Comparison of ENCODE assay signal across 21 mouse cellular contexts in genomic region chr5:134923141-134923540, GRCm38 (mm10). TPM values are rescaled to one million over a fixed set of nuclear protein-coding genes. Genes with fewer than 3 reads are reported as not detected.
"Had no signal": no experiment of that assay in that cellular context is flagged by ENCODE, and none has a peak within 500 bp of the region (broad histone marks: within the 10 kb centered on the region; RNA-seq: fewer than 3 reads in every experiment).

No protein-coding gene starts in this region.

- H3K27ac ChIP-seq: liver, embryonic 14.5 days; macrophage; midbrain, embryonic 13.5 days; midbrain, embryonic 15.5 days; neural tube, embryonic 12.5 days; stomach, embryonic 15.5 days; stomach, postnatal 0 days had no signal

- H3K4me1 ChIP-seq: midbrain, embryonic 13.5 days; midbrain, embryonic 15.5 days; neural tube, embryonic 12.5 days; stomach, embryonic 15.5 days had no signal

- H3K4me3 ChIP-seq: megakaryocyte, embryonic 14.5 days; midbrain, embryonic 13.5 days; midbrain, embryonic 15.5 days; neural tube, embryonic 12.5 days; stomach, embryonic 15.5 days had no signal

- H3K9ac ChIP-seq: liver, embryonic 14.5 days; liver, postnatal 0 days; midbrain, embryonic 13.5 days; midbrain, embryonic 15.5 days; neural tube, embryonic 12.5 days; stomach, embryonic 15.5 days had no signal

- H3K4me2 ChIP-seq: midbrain, embryonic 11.5 days; midbrain, embryonic 13.5 days; midbrain, embryonic 15.5 days; neural tube, embryonic 12.5 days; stomach, embryonic 15.5 days had no signal

- DNase-seq: liver, postnatal 0 days; lung, adult 2 months; right cerebral cortex, postnatal 14 days; thymus, adult 18-20 months; thymus, postnatal 14 days; thymus, postnatal 36 days had no signal

- H3K9me3 ChIP-seq: megakaryocyte, embryonic 14.5 days; midbrain, embryonic 13.5 days; midbrain, embryonic 15.5 days; neural tube, embryonic 12.5 days; stomach, embryonic 15.5 days had no signal

- ATAC-seq: liver, postnatal 0 days; lung, postnatal 0 days; midbrain, embryonic 13.5 days; midbrain, embryonic 15.5 days had no signal

- H3K36me3 ChIP-seq: midbrain, embryonic 13.5 days; midbrain, embryonic 15.5 days; neural tube, embryonic 12.5 days; stomach, embryonic 15.5 days had no signal

- H3K27me3 ChIP-seq: midbrain, embryonic 13.5 days; midbrain, embryonic 15.5 days; neural tube, embryonic 12.5 days; stomach, embryonic 15.5 days had no signal

RNA-seq across cellular contexts. Expression of gene Cldn13, which starts 7.8 kb away (rescaled TPM):
- polyA plus RNA-seq: liver, adult 2 months; lung, adult 2 months; macrophage; midbrain, embryonic 15.5 days; midbrain, postnatal 0 days had no signal

RNA-seq across cellular contexts. Expression of gene Tmem270, which starts 16.6 kb away (rescaled TPM):
- polyA plus RNA-seq: liver, adult 2 months; liver, postnatal 0 days; lung, adult 2 months; lung, postnatal 0 days; macrophage; midbrain, embryonic 11.5 days; midbrain, embryonic 13.5 days; midbrain, embryonic 15.5 days; neural tube, embryonic 12.5 days; neural tube, embryonic 14.5 days; spleen, adult 2 months; stomach, embryonic 15.5 days; stomach, postnatal 0 days; thymus, postnatal 0 days had no signal

RNA-seq across cellular contexts. Expression of gene Cldn4, which starts 23.6 kb away (rescaled TPM):
- polyA plus RNA-seq: macrophage; midbrain, embryonic 13.5 days; midbrain, embryonic 15.5 days; midbrain, postnatal 0 days; neural tube, embryonic 14.5 days had no signal
